Mouse (Mus musculus) gastrocnemius, adult 8-10 months (tissue): ENCODE data around the gene Gm49342. TPM values are rescaled to one million over a fixed set of nuclear protein-coding genes. Genes with fewer than 3 reads are reported as not detected.
"Not testable (repeated sequence)": the region's sequence is repeated elsewhere in the genome, so short reads cannot be mapped to it uniquely, and the experiment has no call there.

Experiments
- DNase-seq, 2 experiments: peaks; one replicate each; pipeline ENCODE4 v3.0.0; 2022; ENCODE audit warnings: low spot score in 2 of 2
- total RNA-seq, 4 experiments: library from RNA; stranded (reverse); gene quantifications; 2 replicates each; pipeline ENCODE4 v1.2.4; 2022

Gene Gm49342
- total RNA-seq, 4 experiments from 2014 or later, result 2.1 to 5.2 (median 3.3) TPM

DNA sequence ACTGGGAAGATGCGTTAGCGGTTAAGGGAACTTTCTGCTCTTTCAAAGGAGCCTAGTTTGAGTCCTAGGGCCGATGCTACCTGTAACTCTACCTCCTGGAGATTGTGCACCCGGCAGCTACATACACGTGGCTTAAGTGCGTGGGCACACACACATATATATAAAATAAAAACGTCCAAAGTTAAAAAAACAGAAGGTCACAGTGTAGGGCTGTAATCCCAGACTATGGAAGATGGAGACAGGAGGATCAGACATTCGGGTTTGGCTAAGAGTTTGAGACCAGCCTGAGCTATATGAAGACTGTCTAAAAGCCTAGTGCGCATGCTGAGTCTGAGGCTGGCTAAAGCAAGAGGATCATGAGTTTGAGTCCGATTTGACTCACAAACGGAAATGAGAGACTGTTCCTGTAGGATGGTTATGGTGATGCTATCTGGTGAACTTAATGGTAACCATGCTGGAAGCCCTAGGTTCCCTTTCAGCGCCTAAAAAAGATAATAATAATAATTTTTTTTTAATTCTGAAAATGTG lies 12.8 kb upstream of the Gm49342 start:
- DNase-seq, result no peak

DNA sequence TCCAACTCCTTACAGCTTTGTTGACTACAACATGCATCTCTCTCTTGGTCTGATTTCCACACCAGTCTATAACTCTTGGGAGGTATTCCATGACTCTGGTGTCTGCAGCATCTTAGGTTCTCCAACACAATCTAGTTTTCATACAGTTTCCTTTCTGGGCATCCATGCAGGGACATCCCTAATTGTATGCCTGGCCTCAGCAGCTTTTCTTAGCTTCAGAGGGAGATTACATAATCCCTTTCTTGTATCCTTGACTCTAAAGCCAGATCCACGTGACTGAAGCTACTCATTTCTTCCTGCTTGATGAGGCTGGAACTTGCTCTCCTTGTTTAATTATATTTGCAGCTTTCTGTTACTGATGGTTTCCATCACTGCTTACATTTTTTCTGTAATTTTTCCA lies 7.7 kb upstream of the Gm49342 start:
- no peak for DNase-seq

DNA sequence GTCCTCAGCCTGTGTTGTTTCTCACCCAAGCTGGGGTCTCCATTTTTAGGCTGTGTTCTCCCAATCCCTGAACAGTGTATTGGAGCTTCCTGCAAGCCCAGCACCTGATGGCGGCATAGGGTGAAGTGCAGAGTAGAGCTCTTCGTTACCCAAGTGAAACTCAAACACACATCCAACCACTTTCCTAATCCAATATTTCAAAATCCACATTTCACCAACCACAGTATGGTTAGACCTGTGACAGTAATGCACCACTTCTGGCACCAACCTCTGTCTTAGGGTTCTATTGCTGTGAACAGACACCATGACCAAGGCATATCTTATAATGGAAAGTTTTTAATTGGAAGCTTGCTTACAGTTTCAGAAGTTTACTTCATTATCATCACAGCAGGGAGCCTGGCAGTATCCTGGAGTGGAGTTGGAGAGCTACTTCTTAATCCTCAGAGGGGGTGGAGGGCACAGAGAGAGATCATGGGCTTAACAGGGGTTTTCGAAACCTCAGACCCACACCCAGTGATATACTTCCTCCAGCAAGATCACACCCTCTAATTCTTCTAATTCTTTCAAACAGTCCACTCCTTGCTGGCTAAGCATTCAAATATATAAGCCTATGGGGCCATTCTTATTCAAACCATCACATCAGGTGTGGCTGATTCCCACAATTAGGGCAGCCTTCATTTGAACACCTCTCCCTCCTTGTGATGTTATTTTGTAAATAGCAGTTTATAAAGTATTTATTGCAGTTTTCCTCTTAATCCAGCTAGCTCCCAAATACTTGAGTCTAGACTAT lies 6.0 kb upstream of the Gm49342 start:
- no peak for DNase-seq

DNA sequence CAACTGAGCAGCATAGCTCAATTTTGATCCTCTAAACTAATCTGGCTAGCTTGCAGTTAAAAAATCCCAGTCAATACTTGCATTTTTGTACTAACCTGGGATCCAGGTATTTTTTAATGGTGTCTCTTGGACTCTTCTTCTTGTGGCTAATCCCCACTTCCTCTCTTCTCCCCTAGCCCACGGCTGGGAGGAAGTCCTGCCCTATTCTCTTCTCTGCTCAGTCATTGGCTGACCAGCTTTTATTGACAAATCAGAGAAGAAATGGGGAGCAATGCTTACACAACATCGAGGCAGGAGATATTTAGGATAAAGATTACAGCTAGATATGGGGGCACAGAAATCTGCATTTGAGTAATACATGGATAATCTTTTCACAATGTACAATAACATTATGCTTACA lies 5.4 kb upstream of the Gm49342 start:
- DNase-seq, result no peak

DNA sequence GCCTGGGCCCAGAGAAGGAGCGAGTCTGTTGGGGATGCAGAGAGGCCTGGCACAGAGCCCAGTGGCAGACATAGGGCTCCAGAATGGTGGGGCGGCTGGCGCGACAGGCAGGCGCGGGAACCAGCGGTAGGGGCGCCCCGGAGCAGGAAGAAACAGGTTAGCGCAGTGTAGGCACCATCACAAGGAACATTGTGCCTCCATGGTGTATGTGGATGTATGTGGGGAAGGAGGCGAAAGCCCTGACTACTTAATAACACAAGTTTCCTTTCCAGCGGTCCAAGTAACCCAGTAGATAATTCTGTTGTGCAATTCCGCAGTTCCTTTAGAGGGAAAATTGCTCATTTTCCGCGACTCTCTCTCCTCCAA lies 334 bp downstream of the Gm49342 start:
- not testable (repeated sequence) for DNase-seq

DNA sequence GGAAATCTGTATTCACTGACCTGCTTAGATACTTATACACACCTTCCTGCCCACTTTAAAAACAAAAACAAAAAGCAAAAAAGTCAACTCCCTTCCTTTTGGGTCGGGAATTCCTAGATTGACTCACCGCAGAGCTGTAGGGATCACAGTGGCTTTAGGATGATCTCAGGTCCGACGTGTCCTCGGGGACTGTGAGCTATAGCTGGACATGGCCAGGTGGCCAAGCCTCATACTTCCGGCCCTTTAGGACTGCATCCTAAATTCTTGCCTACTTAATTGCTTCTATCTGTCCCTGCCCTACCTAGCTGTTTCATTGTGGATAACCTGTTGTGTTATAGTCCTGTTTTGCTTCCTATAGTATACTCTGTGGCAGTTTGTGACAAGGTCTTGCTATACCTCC lies 764 bp downstream of the Gm49342 start:
- not testable (repeated sequence) for DNase-seq

DNA sequence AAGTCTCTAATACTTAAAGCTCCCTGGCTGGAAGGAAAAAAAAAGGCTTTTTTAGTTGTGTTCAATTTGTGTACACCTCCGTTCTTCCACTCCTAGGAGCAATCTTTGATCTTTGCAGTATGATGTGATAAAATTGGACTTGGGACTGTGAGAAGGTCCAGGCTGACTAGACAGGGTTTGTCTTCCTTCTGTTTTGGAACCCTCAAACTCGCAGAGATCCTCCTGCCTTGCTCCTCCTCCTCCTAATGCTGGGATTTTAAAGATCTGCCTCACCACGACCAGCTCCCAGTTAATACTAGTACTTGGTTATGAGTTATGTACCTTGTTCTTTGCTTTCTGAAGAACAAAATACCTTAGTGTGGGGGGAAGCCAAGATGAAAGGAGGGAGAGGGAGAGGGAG lies 1.2 kb downstream of the Gm49342 start:
- not testable (repeated sequence) for DNase-seq

DNA sequence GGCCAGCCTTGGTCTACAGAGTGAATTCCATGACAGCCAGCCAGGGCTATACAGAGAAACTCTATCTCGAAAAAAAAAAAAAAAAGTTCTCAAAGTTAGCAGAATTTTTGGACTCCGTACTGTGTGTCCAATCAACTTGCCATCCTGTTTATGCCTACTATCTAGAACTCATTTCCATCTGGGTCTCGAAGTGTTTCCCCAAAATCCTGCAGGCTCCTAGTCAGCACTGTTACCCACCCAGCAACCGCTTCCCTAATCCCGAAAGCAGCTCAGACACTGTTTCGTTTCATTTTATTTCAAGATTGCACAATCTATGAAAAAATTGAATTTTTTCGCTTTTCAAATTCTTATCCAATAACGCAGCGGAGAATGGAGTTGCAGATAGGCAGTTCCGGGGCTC lies 11.2 kb downstream of the Gm49342 start:
- DNase-seq, result no peak

DNA sequence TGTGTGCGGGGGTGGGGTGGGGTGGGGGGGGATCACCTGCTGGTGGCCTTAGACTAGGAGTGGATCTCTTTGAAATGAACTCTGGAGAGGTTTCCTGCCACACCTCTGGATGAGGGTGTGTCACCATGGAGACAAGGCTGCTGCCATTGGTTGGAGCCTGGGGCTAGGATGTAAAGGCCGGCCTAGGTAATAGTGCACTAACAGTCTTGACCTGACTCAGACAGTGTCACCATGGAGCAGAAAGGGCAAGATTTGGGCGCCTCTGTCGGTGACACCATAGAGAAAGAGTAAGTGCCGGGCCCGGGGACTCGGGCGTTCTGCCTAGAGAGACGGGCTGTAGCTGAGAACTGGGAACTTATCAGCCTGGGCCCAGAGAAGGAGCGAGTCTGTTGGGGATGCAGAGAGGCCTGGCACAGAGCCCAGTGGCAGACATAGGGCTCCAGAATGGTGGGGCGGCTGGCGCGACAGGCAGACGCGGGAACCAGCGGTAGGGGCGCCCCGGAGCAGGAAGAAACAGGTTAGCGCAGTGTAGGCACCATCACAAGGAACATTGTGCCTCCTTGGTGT lies 11.7 kb downstream of the Gm49342 start, which contains the start of gene Pnp2:
Gene Pnp2 (plus strand): TSS at position 51 of the 567 bp plus-strand sequence.
- DNase-seq, result peak; percentile 16 to 33

DNA sequence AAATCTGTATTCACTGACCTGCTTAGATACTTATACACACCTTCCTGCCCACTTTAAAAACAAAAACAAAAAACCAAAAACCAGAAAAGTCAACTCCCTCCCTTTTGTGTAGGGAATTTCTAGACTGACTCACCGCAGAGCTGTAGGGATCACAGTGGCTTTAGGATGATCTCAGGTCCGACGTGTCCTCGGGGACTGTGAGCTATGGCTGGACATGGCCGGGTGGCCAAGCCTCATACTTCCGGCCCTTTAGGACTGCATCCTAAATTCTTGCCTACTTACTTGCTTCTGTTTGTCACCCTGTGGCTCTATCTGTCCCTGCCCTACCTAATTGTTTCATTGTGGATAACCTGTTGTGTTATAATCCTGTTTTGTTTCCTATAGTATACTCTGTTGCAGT lies 12.4 kb downstream of the Gm49342 start:
- not testable (repeated sequence) for DNase-seq

DNA sequence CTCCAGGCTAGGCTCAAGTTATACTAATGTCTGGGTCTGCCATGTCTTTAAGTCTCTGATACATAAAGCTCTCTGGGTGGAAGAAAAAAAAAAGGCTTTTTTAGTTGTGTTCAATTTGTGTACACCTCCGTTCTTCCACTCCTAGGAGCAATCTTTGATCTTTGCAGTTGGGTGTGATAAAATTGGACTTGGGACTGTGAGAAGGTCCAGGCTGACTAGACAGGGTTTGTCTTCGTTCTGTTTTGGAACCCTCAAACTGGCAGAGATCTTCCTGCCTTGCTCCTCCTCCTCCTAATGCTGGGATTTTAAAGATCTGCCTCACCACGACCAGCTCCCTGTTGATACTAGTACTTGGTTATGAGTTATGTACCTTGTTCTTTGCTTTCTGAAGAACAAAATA lies 12.8 kb downstream of the Gm49342 start:
- DNase-seq, result not testable (repeated sequence)

DNA sequence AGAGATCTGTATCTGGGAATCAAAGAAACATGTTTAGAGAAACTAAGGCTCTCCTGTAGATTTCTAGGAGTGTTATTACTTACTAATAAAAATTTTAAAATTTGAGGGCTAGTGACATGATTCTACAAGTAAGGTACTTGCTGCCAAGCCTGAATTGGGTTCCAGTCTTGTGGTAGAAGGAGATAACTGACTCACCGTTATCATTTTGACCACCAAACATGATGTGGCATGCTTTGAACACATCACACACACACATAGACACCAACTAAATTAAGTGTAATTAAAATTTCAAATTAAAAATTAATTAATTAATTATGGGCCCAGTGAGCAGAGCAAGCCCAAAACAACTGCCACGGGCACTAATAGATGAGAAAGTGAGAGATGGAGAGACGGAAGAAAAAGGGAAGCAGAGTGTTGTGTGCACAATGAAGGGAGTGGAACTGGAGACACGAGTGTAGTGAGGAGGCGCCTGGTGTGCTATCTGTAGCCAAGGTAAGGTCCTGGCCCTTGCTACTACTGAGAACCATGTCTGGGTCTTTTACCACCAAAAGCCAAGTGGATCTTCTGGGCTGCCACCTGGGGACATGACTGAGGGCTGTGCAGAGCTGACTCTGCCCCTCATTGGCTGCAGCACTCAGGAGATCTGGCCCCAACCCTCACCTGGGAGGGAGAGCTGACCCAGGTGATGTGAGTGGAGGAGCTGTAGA lies 14.1 kb downstream of the Gm49342 start:
- DNase-seq, result not testable (repeated sequence)

DNA sequence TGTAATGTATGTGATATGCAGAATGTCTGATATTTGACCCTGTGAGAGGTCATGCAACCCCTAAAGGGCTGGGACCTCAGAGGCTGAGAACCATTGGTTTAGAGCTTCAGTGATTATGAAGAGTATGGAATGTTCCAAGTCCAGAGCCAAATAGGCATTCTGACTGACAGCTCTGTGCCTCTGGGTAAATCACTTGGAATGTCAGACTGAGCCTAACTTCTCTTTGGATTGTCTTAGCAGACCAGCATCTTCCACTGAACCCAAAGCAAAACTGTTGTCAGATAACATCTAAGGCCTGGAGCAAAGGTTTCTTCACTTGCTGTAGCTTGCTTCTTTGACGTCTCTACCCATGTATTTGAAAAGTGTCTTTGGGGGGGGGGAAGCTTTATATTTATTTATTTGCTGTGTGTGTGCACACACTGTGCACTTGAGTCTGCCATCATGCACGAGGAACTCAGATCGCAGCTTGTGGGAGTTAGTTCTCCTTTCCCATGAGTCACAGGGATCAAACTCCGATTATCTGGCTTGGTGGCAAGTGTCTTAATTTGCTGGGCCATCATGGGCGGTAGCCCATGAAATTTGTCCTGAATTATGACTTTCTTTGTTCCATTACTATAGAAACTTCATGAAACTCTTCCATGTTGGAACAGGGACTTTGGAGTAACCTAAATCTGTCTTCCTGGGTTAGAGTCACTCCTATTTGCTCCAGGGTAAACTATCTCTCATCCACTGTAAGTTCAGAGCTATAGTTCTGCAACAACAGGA lies 24.1 kb downstream of the Gm49342 start:
- DNase-seq, result no peak

DNA sequence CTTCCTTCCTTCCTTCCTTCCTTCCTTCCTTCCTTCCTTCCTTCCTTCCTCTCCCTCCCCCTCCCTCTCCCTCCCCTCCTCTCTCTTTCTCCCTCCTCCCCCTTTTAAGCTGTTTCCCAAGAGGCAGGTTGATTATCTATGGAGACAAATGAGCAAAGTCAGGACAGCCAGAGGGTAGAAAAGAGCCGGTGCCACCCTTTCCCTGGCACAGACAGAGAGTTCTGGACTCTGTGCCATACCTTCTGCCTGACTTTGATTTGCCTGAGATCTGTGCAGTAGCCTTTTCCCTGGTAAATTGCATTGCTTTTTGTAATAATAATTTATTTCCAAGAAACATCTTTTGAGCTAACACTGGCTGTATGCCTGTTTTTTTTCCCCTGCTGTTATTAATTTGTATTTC lies 24.7 kb downstream of the Gm49342 start:
- DNase-seq, result no peak

DNA sequence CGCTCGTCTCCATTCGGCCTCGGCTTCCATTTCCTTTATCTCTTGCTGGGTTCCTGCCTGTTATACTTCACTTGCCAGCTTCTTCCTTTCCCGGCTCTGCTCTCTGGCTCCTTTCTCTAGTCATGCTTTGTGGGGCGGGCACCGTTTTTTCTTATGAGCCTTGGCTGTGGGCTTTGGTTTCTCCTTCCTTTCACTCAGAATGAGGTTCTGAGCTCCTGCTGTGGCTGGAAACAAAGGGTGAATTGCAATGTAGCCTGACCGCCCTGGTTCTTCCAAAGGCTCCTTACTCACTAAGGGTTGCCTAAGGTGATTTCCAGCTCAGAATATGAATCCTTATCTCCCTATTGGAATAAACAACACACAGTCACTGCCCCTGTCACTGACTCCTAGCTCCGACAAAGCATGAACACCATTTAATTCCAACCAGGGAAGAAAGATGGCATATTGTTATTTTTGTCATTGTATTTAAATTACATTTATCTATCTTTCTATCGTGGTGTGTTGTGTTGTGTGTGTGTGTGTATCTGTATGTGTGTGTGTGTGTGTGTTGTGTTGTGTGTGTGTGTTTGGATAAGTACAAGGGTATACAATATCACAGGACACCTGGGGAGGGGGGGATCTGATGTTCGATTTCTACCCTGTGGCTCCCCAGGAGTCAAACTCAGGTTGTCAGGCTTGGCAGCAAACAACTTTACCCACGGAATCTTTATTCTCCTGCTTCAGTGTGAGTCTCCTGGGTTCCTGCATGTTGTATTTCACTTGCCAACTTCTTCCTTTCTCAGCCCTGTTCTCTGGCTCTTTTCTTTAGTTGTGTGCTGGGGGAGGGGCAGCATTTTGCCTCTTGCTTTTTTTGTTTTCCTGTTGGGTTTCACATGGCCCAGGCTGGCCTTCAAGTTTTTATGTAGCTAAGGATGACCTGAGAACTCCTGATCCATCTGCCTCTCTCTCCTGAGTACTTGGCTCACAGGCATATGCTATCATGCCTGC lies 25.5 kb downstream of the Gm49342 start:
- no peak for DNase-seq

DNA sequence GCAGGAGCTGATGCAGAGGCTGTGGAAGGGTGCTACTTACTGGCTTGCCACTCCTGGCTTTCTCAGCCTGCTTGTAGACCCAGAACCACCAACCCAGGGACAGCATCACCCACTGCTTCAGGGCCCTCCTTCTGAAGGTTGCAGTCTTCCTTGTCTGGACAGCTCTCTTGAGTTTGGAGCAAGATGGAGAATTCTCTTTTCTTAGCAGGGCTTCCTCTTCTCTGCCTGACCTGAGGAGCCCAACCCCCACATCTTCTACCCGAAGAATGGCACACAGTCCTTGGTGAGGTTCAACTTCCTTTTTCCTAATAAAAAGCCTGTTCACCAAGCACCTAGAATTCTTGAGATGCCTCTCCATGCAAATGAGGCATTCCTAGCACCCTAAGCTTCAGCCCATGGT lies 26.5 kb downstream of the Gm49342 start:
- DNase-seq, result no peak

DNA sequence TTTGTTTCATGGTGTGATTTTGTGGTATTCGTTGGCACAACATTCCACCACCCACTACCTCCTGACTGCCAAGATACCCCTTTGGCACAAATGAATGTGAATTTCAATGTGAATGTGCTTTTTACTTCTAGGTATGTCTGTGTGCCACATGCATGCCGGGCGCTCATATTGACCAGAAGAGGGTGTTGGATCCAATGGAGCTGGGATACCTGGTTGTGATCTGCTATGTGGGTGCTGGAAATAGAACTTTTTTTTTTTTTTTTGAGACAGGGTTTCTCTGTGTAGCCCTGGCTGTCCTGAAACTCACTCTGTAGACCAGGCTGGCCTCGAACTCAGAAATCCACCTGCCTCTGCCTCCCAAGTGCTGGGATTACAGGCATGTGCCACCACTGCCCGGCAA lies 28.7 kb downstream of the Gm49342 start:
- not testable (repeated sequence) for DNase-seq

DNA sequence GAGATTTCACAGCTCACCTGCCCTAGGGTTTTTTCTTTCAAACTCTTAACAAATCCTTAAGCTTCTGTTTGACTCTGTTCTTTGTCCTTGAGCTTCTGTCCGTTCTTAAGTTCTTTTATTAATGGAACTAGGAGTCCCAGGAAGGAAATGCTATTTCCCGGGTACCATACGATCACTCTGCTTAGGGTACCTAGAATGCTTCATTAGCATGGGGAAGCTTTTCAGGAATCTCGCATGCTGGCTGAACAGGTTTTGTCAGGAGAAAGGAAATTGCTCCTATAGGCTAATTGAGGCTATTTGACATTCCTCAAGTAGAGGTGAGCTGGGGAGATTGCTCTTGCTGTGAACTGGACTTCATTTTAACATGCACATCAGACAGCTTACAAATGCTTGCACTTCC lies 29.4 kb downstream of the Gm49342 start:
- no peak for DNase-seq

DNA sequence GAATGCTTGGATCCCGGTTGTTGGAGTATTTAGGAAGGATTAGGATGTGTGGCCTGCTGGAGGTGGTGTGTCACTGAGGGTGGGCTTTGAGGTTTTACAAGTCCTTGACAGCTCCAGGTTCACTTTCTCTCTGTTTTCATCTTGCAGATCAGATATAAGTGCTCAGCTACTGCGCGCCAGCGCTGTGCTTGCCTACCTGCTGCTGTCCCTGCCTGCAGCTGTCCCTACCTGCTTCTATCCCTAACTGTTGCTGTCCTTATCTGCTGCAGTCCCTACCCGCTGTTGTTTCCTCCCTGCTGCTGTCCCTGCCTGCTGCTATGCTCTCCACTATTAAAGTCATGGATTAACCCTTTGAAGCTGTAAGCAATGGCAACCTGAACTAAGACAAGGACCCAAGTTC lies 30.7 kb downstream of the Gm49342 start:
- DNase-seq, result no peak

DNA sequence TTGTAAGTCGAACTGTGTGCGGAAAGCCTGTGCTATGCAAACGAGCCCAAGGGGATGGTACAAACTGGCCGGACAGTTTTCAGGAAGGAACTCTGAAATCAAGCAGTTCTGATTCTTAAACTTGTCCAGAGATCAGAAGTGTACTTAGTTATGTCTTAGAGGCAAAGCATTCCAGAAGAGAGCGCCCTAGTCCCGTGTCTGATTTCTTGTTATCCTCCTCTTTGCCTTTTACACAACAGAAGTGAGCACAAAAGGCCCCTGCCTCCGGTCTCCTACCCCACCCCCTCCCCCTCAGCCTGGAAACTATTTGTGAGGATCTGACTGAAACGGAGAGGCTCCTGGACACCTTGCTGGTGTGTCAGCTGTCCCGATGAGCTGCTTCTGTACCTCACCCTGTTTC lies 32.4 kb downstream of the Gm49342 start:
- DNase-seq, result no peak
